Mouse (Mus musculus) megakaryocyte, embryonic 14.5 days (primary cell): Measurements from ENCODE around the gene 2200002D01Rik.

ENCODE experiments used
- FLI1 ChIP-seq: IDR thresholded peaks from 2 replicates; pipeline ENCODE4 v1.6.1; 2012; ENCODE audit warnings: low read length, inconsistent platforms, mixed read lengths
- GATA1 ChIP-seq: IDR thresholded peaks from 3 replicates; pipeline ENCODE4 v1.6.1; 2012; ENCODE audit warnings: mixed read lengths, low read length, inconsistent platforms, borderline replicate concordance

DNA sequence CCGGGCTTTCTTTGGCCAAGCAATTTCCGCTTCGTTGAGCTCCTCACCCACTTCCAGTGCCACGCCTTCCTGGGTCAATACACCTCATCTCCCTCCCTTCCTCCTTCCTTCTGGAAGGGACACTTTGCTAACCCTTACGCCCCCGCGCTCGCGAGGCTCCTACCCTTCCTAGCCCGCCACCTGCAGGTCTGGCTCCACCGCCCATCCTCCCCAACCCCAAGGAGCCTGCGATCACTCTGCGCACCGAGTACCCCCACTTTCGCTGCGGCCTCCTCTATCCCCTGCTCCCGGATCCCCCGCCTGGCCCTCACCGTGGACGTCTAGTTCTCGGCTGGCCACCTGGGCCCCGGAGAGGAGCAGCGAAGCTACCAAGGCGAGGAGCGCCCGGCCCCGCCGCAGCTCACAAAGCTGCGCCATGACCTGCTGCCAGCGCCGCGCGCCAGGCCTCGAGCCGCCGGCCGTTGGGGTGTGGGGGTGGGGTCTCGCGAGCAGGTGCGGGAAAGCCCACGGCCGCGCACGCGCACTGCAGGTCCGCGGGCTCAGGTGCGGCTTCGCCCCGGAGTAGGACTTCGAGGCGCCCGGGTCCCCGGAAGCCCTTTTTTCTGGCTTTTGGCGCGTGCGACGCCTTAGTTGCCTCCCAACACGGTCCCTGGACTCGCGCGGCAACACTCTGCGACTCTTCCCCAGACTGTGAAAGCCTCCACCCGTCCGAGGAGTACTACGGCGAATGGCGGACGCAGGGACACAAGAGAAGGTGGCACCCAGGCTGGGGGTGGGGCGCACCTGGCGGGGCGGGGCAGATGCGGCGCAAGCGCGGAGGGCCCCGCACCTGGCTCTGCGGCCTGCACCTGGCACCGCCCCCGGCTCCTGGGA is 33.2 kb upstream of the 2200002D01Rik start, which contains the start of gene Spint2:
- TF ChIP-seq GATA1: no peak
- TF ChIP-seq FLI1: no peak
